Mouse (Mus musculus) left cerebral cortex, postnatal 10 days (tissue): ENCODE data around the gene Fn3k. TPM values are rescaled to one million over a fixed set of nuclear protein-coding genes. Genes with fewer than 3 reads are reported as not detected.

Experiments used
- DNase-seq, 2 experiments: peaks; one replicate each; pipeline ENCODE4 v3.0.0; 2021 to 2022; ENCODE audit warnings: low spot score in 2 of 2, mixed read lengths in 1 of 2; ENCODE audit errors: extremely low spot score in 1 of 2
- intact Hi-C: fragments of 180-260 bp; cut with DNase I; formaldehyde crosslinking; loops from one replicate; pipeline ENCODE4 v1.15.1; 2025
- total RNA-seq, 2 experiments: library from RNA; stranded (reverse); gene quantifications; 2 replicates each; pipeline ENCODE4 v1.2.3; 2021

Gene Fn3k
- 10 to 100 TPM; 16.0 to 19.0 TPM for total RNA-seq

DNA sequence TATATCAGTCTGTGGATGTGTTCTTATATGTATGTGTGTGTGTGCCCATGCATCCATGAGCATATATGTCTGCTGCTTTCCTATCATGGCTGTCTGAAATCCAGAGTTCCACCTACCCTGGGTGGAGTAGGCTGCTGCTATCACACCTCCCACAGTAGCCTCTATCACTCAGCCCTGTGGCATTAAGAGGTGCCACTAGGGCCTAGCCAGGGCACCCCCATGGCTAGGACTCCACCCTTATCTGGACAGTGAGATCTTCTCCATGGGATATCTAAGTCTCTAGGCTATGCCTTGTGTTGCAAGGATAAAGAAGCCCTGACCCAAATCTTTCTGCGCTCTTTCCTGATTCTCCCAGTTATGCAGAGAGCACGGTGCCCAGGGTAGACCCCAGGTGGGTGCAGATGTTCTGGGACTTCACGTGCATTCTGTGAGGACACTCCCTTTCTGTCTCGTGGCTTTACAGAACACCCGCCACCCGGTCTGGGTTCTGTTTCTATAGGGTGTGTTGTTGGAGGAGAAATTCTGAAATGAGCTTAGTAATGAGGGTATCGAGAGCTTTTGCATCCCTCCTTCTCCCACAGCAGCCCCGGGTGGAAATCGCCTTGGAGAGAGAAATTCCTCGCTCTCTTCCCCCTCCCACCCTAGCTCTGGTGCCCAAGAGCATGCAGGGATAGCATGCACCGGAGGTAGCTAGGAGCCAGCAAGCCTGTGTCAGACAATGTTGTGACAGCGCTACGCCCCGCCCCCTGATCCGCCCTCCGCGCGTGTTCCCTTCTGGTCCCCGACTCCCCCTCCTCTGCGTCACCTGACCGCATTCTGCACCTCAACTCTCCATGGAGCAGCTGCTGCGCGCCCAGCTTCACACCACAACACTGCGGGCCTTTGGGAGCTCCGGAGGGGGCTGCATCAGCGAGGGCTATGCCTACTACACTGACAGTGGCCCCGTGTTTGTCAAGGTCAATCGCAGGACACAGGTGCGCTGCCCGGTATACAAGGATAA lies at the start of gene Fn3k:
Gene Fn3k (plus strand): TSS at position 758 of the 1,000 bp plus-strand sequence.
- intact Hi-C loops = no loop called here
- peak; percentile 89 to 94 for DNase-seq

DNA sequence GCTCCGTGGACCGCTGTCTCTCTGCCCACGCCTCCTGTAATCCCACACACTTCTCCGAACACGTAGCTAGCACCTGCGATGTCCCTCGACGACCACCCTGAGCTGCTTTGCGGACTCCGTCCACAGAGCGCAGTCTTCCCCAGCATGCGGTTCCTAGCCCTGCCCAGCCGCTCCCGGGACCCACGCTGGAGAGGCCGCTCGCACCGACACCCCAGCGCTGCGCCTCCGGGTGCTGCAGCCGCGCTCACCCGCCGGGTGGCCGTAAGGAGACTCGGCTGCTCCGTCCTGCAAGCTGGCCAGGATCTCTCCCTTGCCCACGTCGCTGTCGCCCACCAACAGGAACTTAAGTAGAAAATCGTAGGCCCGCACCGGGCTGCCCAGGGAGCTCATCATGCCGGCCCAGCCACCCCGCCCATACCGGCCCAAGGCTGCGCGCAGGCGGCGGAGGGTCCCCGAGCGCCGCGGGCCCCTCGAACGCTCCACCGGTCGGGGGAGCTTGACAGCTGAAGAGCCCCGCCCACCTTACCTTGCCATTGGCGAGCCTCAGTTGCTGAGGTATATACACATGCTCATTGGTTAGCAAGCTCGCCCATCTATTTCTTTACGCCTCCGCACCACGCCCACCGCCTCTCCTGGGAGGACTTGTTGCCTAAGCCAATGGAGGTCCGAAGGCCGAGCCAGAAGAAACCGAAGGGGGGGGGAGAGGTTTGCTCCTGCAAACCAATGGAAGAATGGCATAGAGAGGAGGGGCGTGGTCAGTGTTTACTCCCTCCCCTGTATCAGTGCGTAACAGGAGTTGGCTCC lies 46.8 kb upstream of the Fn3k start, which contains the start of gene Rab40b:
Gene Rab40b (minus strand): TSS at position 502 of the 804 bp plus-strand sequence.
- DNase-seq = peak; percentile 94 to 98
- intact Hi-C loops = loop anchor here (5.0 kb wide), 1 partner anchor 34 kb away; the partner anchor contains the start of gene Fn3krp

DNA sequence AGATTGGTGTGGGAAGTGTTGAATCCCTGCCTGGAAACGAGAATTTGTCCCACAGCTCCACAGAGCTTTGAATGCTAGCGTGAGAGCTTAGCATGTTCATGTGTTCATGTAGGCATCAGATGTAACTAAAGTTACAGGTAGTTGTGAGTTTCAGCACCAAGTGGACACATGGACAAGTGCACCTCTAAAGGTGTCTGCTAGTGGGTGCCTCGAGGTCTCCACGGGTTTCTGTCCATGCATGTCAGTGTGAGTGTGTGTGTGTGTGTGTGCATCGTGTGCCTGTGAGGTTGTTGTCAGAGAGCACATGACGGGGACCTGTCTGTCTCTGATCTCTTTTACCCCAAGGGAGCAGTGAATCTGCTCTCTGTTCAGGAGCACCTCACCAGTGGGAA lies 46.2 kb upstream of the Fn3k start:
- intact Hi-C loops = loop anchor here (5.0 kb wide), 1 partner anchor 34 kb away; the partner anchor contains the start of gene Fn3krp
- no peak for DNase-seq

DNA sequence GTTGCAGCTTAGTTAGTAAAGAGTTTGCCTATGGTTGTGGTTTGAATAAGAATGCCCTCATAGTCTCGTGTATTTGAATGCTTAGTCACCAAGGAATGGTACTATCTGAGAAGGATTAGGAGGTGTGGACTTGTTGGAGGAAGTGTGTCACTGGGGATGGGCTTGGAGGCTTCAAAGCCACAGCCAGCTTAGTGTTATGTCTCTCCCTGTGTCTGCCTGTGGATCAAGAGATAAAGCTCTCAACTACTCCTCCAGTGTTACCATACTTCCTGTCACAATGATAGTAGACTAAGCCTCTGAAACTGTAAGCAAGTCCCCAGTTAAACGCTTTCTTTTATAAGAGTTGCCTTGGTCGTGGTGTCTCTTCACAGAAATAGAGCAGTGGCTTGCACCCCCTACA lies 43.9 kb upstream of the Fn3k start:
- DNase-seq = no peak
- intact Hi-C loops = no loop called here

DNA sequence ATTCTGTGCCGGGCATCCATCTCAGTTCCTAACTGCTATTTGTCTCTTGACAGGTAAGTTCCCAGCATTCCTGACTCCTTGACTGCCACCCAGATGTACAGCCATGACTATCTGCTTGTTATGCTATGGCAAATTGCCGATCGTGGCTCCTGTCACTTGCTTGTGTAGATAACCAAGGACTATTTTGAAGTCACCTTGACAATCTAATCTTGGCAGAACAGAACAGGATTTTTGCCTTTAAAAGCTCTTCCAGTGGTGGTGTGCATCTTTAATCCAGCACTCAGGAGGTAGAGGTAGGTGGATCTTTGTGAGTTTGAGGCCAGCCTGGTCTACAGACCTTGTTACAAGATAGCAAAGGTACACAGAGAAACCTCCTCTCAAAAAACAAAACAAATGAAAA lies 42.3 kb upstream of the Fn3k start:
- intact Hi-C loops = no loop called here
- no peak for DNase-seq

DNA sequence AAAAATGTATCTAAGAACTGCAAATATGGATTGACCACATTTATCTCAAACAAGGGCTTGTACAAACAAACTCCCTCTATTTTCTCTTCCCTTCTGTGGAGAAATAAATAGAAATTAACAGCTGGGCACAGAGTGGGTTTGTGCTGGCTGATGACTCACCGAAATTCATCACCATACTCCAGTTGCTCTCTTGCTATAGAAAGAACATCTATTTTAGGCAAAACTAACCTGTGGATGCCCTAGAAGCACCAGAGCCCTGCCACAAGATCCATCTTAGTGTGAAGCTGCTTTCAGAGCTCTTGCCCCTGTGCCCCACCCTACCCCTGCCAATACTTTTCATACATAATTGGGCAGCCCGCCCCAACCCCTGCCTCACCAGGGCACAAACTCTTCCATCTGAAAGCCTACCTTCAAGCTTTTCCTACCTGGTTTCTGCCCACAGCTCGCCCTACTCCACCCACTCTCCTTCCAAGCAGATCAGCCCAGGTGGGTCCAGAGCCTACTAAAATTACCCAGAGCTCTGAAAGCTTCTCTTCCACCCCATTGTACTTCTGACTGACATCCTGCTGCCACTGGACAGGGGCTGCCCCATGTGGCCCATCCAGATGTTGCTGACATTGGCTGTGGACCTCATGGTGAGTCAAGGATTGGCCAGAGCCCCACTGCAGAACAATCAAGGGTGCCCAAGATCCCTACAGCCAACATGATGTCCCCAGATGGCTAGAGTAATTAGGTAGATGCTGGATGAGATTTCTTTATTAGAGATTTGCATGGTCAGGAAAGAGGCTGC lies 27.2 kb upstream of the Fn3k start:
- no peak for DNase-seq
- intact Hi-C loops = no loop called here

DNA sequence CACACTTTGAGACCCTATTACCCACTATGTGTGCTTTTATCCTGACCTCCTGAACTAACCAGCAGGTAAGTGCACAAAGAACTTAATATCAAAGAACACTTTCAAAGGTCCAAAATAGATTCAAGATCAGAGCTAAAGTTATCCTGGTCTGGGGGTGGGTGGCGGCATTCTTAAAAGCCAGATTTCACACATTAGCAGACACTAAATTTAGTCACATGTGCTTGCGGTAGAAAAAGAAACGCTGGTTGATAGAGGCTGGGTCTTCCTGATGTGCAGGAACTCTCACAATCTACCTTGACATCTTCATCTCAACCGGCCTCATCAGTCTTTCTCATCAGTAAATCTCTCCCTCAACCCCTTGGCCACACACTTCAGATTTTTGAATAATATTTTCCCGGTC lies 20.0 kb upstream of the Fn3k start:
- intact Hi-C loops = no loop called here
- no peak for DNase-seq

DNA sequence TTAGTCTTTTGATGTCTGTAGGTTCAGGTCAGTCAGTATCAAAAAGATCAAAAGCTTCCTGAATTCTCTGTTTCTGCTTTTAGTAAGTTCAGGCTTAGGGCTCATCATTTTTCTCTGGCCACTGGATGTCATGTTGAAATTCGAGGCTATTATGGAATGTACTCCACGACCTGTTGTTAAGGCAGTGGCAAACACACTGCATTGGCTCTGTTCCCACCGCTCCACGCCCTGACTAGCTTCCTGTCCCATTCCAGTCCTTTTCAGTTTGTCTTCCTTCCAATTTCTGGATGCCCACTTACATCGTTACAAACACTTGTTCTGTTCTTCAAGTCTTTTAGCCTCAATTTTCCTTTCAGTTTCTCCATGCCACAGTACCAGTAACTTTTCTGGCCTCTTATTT lies 19.4 kb upstream of the Fn3k start:
- intact Hi-C loops = no loop called here

DNA sequence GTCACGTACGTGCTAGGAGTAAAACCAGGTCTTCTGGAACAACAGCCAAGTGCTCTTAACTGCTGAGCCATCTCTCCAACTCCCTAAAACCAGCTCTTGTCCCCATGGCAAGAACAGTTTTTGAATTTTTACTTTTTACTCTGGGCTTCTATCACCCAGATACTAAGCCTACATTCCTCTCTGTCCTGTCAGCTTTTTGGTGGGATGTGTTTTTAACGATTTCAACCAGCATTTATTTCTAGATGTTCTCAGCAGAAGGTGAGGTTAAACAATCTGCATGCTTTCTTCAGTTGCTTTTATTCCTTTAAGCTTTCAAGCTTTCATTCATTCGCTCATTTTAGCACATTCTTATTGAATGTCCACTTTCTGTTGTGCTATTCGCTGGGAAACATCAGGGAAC lies 16.7 kb upstream of the Fn3k start:
- DNase-seq = no peak
- intact Hi-C loops = no loop called here

More for the DNA sequence above, 19.4 kb upstream of the Fn3k start:
- no peak for DNase-seq

DNA sequence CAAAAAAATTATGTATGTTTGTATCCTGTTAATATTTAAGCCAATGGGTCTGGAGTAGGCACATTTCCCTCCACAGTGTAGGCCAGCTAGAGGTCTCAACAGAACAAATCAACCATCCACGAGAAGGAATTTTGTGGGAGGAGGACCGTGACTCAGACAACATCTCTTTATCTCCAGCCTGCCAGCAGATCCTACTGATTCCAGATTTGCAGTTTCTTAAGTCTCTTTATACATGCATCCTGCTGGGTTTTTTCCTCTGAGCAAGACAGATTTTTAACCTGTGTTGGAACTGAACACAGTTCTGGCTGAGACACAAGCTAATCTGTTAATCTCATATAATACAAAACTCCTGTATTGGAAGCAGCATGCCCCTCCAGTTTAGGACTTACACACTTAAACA lies 15.8 kb upstream of the Fn3k start:
- intact Hi-C loops = no loop called here
- no peak for DNase-seq

DNA sequence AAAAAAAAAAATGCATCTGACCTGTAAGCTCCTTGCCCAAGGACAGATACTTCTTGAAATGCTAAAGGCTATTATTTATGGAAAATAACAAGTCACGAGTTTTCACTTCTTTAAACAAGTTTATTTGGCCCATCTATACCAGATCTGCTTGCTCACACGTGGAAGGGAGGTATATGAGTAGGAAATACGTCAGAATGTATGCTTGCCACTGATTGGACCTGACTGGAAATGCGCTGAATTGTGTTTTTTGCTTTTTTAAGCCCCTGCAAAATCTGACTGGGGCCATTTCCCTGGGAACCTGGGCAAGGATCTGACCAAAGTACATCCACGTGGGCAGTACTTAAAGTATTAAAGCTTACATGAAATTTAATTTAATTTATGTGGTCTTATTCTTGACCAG lies 14.3 kb upstream of the Fn3k start:
- no peak for DNase-seq
- intact Hi-C loops = loop anchor here (5.0 kb wide), 1 partner anchor 33 kb away; the partner anchor contains the start of gene Rab40b

DNA sequence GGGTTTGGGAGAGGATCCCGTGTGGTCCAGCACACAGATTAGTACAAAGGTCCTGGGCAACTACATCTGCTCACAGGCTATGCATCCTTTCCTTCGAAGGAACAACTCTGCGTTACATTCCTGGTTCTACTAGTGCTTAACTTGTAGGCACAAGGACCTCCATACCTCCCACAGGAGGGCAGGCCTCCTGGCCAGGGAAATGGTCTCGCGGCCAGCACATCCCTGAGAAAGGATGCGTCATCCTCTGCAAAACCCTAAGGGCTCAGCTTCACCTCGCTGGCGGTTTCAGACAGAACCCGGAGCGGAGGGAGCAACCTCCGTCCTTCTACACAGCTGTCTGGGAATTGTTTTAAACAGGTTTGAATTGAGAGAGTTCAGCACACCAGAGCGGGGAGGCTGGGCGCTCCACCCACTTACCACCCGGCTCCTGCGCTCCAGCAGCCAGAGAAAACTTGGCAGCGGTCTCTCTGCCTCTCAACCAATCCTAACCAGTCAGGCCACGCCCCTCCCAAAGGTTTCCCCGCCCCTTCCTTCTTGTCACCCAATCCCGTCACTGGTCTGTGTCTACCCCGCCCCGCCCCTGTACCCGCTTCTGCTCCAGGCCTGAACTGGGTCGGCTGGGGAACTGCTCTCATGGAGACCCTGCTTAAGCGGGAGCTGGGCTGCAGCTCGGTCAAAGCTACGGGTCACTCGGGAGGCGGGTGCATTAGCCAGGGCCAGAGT lies 13.7 kb upstream of the Fn3k start, which contains the start of gene Fn3krp:
Gene Fn3krp (plus strand): TSS at position 572 of the 723 bp plus-strand sequence.
- peak; percentile 99 to 100 for DNase-seq
- intact Hi-C loops = loop anchor here (5.0 kb wide), 1 partner anchor 34 kb away; the partner anchor contains the start of gene Rab40b

DNA sequence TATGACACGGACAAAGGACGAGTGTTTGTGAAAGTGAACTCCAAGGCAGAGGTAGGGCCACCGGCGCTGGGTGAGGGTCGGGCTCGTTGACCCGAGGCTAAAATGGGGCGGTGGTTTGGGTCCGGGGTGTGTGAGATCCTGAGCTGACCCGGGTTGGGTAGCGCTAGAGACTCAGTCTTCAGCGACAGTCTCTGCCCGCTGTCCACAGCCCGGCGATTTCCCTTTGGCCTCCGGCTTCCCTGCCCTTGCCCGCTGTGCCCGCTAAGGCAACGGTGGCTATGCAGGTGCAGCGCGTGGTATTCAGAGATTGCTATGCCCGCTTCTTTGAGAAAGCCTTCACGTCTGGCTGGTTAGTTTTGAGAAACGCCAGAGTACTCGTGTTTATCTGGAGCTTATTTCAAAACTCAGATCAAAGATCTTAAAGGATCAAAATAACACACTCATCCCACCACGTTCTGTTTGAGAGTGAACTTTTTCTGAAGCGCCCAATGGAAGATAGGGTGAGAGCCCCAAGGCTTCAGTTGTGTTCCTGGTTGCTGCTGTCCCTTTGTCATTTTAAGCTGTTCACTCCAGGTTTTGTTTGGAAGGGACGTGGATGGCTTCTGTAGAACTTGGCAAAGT lies 13.1 kb upstream of the Fn3k start:
- intact Hi-C loops = loop anchor here (5.0 kb wide), 1 partner anchor 34 kb away; the partner anchor contains the start of gene Rab40b
- no peak for DNase-seq

DNA sequence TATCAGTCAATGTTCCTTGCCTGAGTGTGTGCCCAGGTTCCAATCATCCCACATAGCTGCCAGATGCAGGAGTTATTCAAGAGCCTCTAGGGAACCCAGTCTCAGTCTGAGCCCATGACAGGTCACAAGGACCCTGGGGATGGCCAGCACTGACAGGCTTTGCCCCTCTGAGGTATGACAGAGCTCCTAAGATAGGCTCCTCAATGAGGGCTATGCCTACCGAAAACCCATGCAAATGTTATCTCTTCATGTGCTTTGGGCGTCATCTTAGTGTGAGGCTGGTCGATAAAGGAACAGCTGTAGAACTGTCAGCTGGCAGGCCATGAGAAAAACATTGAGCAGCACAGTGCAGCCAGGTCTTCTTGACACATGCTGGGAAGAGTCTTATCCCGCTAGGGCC lies 1.3 kb upstream of the Fn3k start:
- DNase-seq = no peak
- intact Hi-C loops = no loop called here

DNA sequence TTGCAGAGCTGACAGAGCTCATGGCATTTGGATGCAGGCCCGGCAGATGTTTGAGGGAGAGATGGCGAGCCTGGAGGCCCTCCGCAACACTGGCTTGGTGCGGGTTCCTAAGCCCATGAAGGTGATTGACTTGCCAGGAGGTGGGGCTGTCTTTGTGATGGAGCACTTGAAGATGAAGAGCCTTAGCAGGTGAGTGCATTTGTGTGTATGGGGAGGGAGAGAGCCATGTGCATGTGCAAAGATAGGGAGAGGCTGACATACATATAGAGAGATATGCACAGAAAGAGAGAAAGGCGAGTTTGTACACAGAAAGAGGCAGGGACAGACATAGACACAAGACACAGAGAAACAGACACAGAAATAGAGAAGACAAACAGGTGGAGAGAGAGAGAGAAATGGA lies 2.5 kb downstream of the Fn3k start:
- no peak for DNase-seq
- intact Hi-C loops = no loop called here

DNA sequence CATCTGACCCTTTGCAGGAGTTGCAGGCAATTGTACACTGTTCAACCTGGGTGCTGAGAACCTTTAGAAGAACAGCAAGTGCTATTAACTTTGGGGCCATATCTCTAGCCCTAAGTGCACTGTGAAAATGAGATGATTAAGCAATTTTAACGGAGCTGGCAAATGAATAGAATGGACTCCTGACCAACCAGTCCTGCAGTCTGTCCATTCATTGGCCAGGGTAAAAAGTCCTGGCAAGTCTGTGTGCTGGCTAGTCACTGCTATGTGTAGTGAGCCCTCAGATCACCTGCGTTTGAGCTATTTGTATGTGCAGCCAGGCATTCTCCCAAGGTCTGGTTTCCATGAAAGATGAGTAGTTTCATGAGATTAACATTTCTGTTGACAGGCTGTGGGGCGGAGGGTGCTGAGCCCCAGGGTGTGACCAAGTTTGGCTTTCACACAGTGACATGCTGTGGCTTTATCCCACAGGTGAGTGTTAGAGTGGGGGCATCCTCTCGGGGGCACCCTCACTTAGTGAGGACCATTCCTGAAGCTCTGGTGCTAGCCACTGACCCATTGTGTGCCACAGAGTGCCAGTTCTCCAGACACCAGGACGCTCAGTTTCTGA lies 5.1 kb downstream of the Fn3k start:
- no peak for DNase-seq
- intact Hi-C loops = no loop called here

DNA sequence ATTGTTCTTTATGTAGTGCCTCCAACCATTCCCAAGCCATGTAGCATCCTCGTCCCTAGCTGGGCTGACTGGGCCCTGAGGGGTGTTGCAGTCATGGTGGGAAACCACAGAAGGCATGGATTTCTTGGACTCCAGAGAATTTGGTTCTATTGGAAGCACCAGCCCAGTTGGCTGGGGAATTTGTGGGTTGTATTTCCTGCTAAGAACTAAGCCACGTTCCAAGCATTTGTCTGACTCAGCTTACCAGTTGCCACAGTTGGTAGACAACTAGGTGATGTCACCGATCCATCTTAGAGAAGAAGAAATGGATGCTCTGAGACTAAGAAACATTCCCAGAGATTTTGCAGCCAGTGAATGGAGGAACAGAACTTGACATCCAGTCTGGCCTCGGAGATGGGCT lies 6.9 kb downstream of the Fn3k start:
- intact Hi-C loops = no loop called here
- no peak for DNase-seq
